ENCODE assay signal across 18 mouse cellular contexts in the genomic region with DNA sequence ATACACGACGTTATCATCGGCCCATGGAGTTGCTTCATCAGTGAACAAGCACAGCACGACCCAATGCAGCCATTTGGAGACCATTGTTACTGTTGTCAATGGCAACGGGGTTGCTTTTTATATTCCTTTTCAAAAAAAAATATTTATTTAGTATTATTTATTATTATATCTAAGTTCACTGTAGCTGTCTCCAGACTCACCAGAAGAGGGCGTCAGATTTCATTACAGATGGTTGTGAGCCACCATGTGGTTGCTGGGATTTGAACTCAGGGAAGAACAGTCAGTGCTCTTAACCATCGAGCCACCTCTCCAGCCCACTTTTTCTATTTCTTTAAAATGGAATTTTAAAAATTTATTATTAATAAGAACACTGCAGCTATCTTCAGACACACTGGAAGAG. TPM values are rescaled to one million over a fixed set of nuclear protein-coding genes. Genes with fewer than 3 reads are reported as not detected.
"Had no signal": no experiment of that assay in that cellular context is flagged by ENCODE, and none has a peak within 500 bp of the region (broad histone marks: within the 10 kb centered on the region; RNA-seq: fewer than 3 reads in every experiment).

No protein-coding gene starts in this region.

- H3K27ac ChIP-seq: intestine, embryonic 15.5 days; kidney, embryonic 15.5 days; limb, embryonic 12.5 days; liver, embryonic 15.5 days; midbrain, embryonic 13.5 days; neural tube, embryonic 15.5 days; stomach, embryonic 15.5 days had no signal

- H3K9me3 ChIP-seq: intestine, embryonic 15.5 days; kidney, embryonic 15.5 days; limb, embryonic 12.5 days; liver, embryonic 15.5 days; midbrain, embryonic 13.5 days; neural tube, embryonic 15.5 days; stomach, embryonic 15.5 days had no signal

- DNase-seq: kidney, adult 18-20 months; layer of hippocampus, adult 9-11 months; lung, embryonic 14.5 days; right cerebral cortex, adult 18-20 months; right cerebral cortex, postnatal 4 days; spleen, adult 18-20 months; thymus, postnatal 36 days had no signal

- H3K9ac ChIP-seq: intestine, embryonic 15.5 days; kidney, embryonic 15.5 days; limb, embryonic 12.5 days; liver, embryonic 15.5 days; lung, embryonic 14.5 days; midbrain, embryonic 13.5 days; neural tube, embryonic 15.5 days; stomach, embryonic 15.5 days had no signal

- H3K36me3 ChIP-seq: intestine, embryonic 15.5 days; kidney, embryonic 15.5 days; limb, embryonic 12.5 days; liver, embryonic 15.5 days; midbrain, embryonic 13.5 days; neural tube, embryonic 15.5 days; stomach, embryonic 15.5 days had no signal

- H3K4me2 ChIP-seq: intestine, embryonic 15.5 days; kidney, embryonic 15.5 days; limb, embryonic 12.5 days; liver, embryonic 15.5 days; lung, embryonic 14.5 days; midbrain, embryonic 13.5 days; neural tube, embryonic 15.5 days; stomach, embryonic 15.5 days had no signal

- ATAC-seq: intestine, embryonic 15.5 days; midbrain, embryonic 13.5 days had no signal

- H3K4me1 ChIP-seq: neural tube, embryonic 15.5 days had no signal

- H3K4me3 ChIP-seq: intestine, embryonic 15.5 days; kidney, embryonic 15.5 days; limb, embryonic 12.5 days; liver, embryonic 15.5 days; midbrain, embryonic 13.5 days; myocyte; neural tube, embryonic 15.5 days; stomach, embryonic 15.5 days had no signal

RNA-seq across cellular contexts. Expression of a gene that starts 1.5 kb away (rescaled TPM):
- total RNA-seq: liver, adult 2 months; megakaryocyte-erythroid progenitor cell, adult 5-6 weeks had no signal
- polyA plus RNA-seq: liver, adult 2 months had no signal

RNA-seq across cellular contexts. Expression of a gene that starts 9.8 kb away (rescaled TPM):
- polyA plus RNA-seq: intestine, embryonic 15.5 days; kidney, embryonic 15.5 days; limb, embryonic 12.5 days; midbrain, embryonic 13.5 days; neural tube, embryonic 11.5 days; neural tube, embryonic 15.5 days; stomach, embryonic 15.5 days had no signal
